Mouse (Mus musculus) cerebral cortex, adult 2 months (tissue): ENCODE results near the gene Eif4e3.

ENCODE experiments used
- WGBS: fragments of 180-500 bp; shearing (Covaris S2); methylation state at CpG from one replicate; pipeline ENCODE4 v1.1.7; 2018; 5-methylcytosine and 5-hydroxymethylcytosine counted together

Eif4e3 gene

GRCm38 (mm10) chr6:99666318-99667171, at the start of gene Eif4e3, which contains the start of gene Gm20696:
TSS of gene Eif4e3 (minus strand) at chr6:99666771.
TSS of gene Gm20696 (minus strand) at chr6:99666797.
- 1% methylated on average over 71 of the region's 75 CpGs for WGBS

- 79% methylated on average over 6 of the region's 6 CpGs for whole genome bisulfite sequencing
Observed at GRCm38 (mm10) chr6:99715913-99716312, 49.3 kb upstream of the Eif4e3 start.

GRCm38 (mm10) chr6:99715191-99715590, 48.6 kb upstream of the Eif4e3 start:
- WGBS: 86% methylated on average over 6 of the region's 6 CpGs

- WGBS: 87% methylated on average over 5 of the region's 5 CpGs
Observed at GRCm38 (mm10) chr6:99713256-99713655, 46.7 kb upstream of the Eif4e3 start.

- 87% methylated on average over 11 of the region's 11 CpGs for WGBS
Observed at GRCm38 (mm10) chr6:99711576-99712101, 45.1 kb upstream of the Eif4e3 start.

- WGBS: 61% methylated on average over 3 of the region's 3 CpGs
Observed at GRCm38 (mm10) chr6:99700484-99700883, 33.9 kb upstream of the Eif4e3 start.

GRCm38 (mm10) chr6:99692916-99693841, 26.6 kb upstream of the Eif4e3 start:
- WGBS: 2% methylated on average over 109 of the region's 110 CpGs

GRCm38 (mm10) chr6:99692206-99692915, 25.8 kb upstream of the Eif4e3 start, which contains the start of gene Gpr27:
TSS of gene Gpr27 (plus strand) at chr6:99692679.
- WGBS: under 1% methylated on average over 101 of the region's 112 CpGs

GRCm38 (mm10) chr6:99691666-99692205, 25.2 kb upstream of the Eif4e3 start:
- 5% methylated on average over 25 of the region's 25 CpGs for WGBS

- 87% methylated on average over 6 of the region's 6 CpGs for WGBS
Observed at GRCm38 (mm10) chr6:99688513-99688912, 21.9 kb upstream of the Eif4e3 start.

- 60% methylated on average over 5 of the region's 5 CpGs for WGBS
Observed at GRCm38 (mm10) chr6:99684899-99685298, 18.3 kb upstream of the Eif4e3 start.

GRCm38 (mm10) chr6:99683974-99684373, 17.4 kb upstream of the Eif4e3 start:
- 98% methylated on average over 5 of the region's 5 CpGs for WGBS

- WGBS: 37% methylated on average over 11 of the region's 11 CpGs
Observed at GRCm38 (mm10) chr6:99678108-99678507, 11.5 kb upstream of the Eif4e3 start.

- 81% methylated on average over 8 of the region's 8 CpGs for WGBS
Observed at GRCm38 (mm10) chr6:99677325-99677724, 10.8 kb upstream of the Eif4e3 start.

- 70% methylated on average over 4 of the region's 4 CpGs for WGBS
Observed at GRCm38 (mm10) chr6:99674482-99674881, 7.9 kb upstream of the Eif4e3 start.

GRCm38 (mm10) chr6:99671768-99672167, 5.2 kb upstream of the Eif4e3 start:
- WGBS: 85% methylated on average over 3 of the region's 3 CpGs

GRCm38 (mm10) chr6:99670481-99671119, 4.0 kb upstream of the Eif4e3 start:
- WGBS: 44% methylated on average over 7 of the region's 7 CpGs

GRCm38 (mm10) chr6:99669481-99670325, 3.1 kb upstream of the Eif4e3 start:
- WGBS: 27% methylated on average over 5 of the region's 5 CpGs

GRCm38 (mm10) chr6:99667290-99667689, 719 bp upstream of the Eif4e3 start:
- 55% methylated on average over 8 of the region's 8 CpGs for WGBS
